Mouse (Mus musculus) WW6 (cell line): ENCODE data around the gene Ubc.
"Not testable (repeated sequence)": the region's sequence is repeated elsewhere in the genome, so short reads cannot be mapped to it uniquely, and the experiment has no call there.

ENCODE experiments used
- DNase-seq: peaks from one replicate; pipeline ENCODE4 v3.0.0-alpha.2; 2013; ENCODE audit warnings: low read depth, low spot score

Ubc gene

GRCm38 (mm10) chr5:125389579-125390441 is at the start of gene Ubc:
TSS of gene Ubc (minus strand) at chr5:125390202.
- DNase-seq = no peak

GRCm38 (mm10) chr5:125434347-125434746 is 44.3 kb upstream of the Ubc start:
- peak; percentile 47 for DNase-seq

DNA sequence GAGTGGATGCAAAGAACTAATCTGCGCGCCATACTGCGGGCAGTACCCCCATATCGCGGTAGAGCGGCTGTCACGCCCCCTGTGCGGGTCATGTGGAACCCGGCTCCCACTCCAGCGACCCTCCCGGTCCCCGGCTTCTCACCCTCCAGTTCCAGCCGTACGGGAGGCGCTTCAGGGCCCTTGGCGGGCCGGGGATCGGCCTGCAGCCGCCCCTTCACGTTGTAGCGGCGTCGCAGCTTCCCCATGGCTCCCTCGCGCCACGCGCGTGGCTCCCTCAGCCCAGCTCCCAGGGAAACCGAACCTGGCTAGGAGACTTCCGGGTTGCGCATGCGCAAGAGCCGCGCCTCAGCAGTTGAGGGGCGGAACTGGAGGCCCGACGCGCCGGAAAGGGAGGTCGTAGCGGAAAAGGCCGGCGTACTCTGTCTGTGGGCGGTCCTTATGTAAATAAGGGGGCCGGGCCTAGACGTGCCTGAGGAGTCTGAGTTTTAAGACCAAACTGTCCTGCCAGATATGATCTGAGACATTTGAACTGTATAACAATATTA is 43.9 kb upstream of the Ubc start, which contains the start of gene Dhx37:
Gene Dhx37, minus strand, starts transcription at position 329 of the 545 bp plus-strand sequence.
- DNase-seq = peak; percentile 89

DNA sequence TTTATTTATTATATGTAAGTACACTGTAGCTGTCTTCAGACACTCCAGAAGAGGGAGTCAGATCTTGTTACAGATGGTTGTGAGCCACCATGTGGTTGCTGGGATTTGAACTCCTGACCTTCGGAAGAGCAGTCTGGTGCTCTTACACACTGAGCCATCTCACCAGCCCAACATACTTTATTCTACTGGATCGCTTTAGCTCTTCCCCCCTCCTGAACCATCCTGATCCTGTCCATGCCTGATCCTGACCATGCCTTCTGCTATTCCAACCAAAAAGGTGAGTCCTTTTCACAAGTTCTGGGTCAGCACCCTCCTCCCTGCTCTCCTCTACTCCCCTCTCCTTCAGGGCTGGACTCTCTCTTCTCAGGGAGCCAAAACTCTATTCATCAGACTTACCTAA is 42.3 kb upstream of the Ubc start:
- not testable (repeated sequence) for DNase-seq

DNA sequence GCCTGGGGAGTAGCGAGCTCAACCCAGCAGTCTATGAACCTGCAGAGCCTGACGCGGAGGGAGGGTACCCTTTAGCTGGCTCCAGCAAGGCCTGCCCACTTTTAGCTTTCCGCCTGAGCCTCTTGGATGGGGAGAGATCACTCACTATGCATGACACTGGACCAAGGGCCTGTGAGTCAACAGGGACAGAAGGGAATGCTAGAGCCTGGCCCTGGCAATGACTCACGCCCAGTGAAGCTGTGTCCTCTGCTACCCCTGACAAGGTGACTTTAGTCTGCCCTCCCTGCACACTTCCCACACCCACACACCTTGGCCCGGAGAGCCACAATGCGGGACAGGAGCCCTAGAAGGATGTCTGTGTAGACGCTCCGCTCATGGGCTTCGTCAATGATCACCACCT is 36.3 kb upstream of the Ubc start:
- no peak for DNase-seq

- DNase-seq = no peak
Measured at GRCm38 (mm10) chr5:125425698-125426276, 35.8 kb upstream of the Ubc start.

- no peak for DNase-seq
Measured at GRCm38 (mm10) chr5:125419124-125419523, 29.1 kb upstream of the Ubc start.

DNA sequence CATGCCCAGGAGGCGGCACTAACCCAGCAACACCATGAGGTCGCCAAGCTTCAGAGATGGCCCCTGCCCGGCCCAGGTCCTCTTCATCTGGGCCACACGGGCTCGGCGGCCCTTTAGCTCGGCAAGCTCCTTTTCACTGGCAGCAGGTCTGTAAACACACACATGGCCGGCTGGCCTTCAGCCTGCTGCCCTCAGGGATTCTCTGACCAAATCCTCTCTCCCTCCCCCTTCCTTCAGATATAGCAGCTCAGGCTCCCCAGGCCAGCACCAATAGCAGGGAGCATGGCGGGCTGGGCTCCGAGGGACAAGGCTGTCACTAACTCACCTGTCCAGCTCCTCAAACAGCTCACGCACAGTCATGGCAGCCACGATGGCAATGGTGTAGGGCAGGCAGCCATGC is 28.6 kb upstream of the Ubc start:
- DNase-seq = no peak

DNA sequence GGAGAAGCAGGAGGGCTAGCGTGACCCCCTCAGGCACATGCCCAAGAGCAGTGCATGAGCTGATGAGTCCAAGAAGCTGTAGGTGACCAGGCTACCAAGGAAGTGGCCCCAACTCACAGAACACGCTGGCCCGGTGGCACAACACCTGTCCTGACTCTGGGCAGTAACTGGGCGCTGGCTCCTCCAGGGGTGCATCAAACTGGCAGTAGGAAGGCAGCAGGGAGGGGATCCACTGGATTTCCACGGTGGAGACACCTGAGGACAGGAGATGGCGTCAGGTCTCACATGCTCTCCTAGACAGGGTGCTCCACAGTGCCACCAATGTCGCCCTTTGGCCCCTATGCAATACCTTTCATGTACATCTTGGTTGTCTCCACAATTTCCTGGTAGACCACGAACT is 26.2 kb upstream of the Ubc start:
- DNase-seq = no peak

- DNase-seq = no peak
Measured at GRCm38 (mm10) chr5:125413763-125414162, 23.8 kb upstream of the Ubc start.

GRCm38 (mm10) chr5:125412536-125412935 is 22.5 kb upstream of the Ubc start:
- not testable (repeated sequence) for DNase-seq

GRCm38 (mm10) chr5:125411972-125412530 is 22.0 kb upstream of the Ubc start:
- DNase-seq = no peak

- no peak for DNase-seq
Measured at GRCm38 (mm10) chr5:125409348-125410090, 19.5 kb upstream of the Ubc start.

- DNase-seq = no peak
Measured at GRCm38 (mm10) chr5:125408842-125409241, 18.8 kb upstream of the Ubc start.

- DNase-seq = no peak
Measured at GRCm38 (mm10) chr5:125407910-125408575, 18.0 kb upstream of the Ubc start.

GRCm38 (mm10) chr5:125407020-125407830 is 17.2 kb upstream of the Ubc start:
- DNase-seq = no peak

DNA sequence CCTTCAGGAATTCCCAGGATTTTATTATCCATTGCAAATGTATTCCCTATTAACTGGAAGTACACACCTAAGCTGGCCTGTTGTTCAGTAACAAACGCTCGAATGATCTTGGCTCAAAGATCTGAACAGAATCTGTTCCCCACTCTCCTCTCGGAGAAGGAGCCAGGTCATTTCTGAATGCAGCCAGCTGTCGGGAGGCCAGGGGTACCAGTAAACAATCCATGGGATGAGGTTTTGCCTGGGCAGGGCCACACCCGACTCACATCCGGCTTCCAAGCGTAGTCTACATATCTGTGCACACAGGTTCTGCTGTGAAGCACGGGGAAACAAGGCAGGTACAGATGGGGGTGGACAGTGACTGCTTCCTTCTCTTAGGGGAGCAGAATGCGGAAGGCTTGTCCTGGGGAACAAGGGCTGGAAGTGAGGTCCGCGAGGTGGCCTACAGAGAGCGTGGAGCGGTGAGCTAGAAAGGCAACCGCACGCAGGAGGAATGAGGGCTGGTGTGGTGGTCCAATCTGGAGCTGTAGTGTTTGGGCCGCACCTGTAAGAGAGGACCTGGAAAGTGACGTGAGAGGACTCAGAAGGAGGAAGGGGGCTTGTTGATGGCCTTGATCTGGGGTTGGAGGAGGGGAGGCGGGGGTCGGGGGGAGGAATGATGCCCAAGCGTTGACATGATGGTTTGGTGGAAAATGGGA is 16.5 kb upstream of the Ubc start:
- no peak for DNase-seq

DNA sequence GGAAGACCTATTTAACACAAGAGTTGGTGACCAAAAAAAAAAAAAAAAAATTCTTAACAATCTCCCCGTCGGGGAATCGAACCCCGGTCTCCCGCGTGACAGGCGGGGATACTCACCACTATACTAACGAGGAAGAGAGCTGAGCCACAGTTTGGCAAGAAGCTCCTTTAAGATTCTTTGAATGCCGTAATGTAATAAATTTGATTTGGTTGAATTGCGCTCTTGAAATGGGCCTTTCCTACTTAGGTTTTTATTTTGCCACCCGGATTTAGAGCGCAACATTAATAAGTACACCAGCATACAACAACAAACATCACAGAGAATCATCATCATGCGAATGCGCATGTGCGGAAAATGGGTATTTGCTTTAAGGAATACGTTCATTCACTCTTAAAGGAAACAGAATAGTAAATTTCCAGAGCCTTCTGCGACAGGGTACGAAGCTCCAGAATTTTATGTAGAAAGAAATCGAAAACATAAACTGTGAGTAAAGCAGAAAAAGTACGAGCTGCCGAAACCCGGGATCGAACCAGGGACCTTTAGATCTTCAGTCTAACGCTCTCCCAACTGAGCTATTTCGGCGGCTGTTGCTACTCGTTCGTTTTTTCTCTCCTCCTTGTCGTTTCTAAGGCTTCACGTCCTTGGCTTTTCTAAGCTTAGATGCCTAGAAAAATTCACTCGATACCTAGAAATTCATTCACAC is 15.7 kb upstream of the Ubc start:
- DNase-seq = no peak

DNA sequence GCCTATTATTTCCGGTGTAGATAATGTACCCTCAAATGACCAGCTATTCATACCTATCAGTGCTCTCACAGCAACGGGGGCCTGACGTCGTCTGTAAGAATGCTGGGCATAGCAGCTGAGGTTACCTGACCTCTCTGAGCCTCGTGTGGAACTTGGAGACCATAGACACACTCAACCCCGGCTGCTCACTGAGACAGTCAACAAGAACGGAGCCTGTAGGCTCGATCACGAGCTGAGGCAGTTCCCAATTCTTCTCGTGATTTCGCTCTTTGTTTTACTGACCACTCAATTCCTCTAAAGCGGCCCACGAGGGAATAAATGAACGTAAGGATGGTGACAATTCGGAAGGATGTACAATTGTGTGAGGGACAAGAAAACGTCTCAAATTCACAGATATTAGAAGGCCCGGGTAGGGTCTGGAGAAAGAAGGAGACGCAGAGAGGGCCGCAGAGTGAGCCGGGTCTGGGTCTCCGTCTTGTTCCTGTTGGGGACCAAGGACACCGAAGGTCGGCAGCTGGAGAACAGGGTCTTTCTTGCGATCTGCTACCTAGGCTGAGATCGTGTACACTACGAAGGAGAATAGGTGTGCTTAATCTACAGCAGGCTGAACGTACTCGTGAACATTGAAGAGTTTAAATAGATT is 15.0 kb upstream of the Ubc start:
- DNase-seq = no peak
